Mouse (Mus musculus): ENCODE measurements around the gene Zfp385b. TPM values are rescaled to one million over a fixed set of nuclear protein-coding genes. Genes with fewer than 3 reads are reported as not detected.

The Zfp385b gene
- polyA plus RNA-seq, 1 experiment from 2014 or later: 8.1 TPM

DNA sequence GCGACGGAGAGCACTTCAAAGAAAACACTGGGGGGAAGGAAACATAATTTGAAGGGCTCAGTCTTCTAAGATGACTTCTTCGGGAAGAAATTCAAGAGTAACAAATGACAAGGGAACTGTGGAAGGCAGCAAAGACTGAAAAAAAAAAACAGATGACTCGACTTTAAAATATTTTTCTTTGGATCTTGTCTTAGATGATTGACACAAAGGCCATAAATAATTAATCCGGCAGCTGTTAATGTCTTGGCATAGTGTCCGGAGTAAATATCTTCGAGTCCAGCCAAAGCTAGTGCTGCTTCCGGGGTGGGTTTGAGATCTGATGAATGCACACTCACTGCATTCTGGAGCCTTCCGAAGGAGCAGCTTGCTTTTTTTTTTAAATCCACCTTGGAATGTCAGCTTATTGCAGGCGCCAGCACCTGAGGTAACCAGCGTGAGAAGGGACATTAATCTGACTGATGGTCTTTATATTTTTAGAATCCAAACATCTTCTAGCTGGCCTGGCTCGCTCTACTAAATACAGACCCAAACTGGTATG, 2.0 kb downstream of the Zfp385b start:
- Histone ChIP-seq H3K9me3 (replicated peaks; ENCODE audit: control insufficient read depth, low read length) (no peaks in the 10 kb centered on the region), H3K4me2 (ENCODE audit: low read depth, low read length) (no peak overlapping the region), H3K27me3 (ENCODE audit: control insufficient read depth, insufficient read depth, low read depth, low read length) (peaks cover 35% of the 10 kb centered on the region), H3K9ac (ENCODE audit: low read depth, low read length) (no peak overlapping the region), H3K27ac (ENCODE audit: low read length) (no peak overlapping the region), H3K36me3 (ENCODE audit: control insufficient read depth, insufficient read depth) (no peaks in the 10 kb centered on the region), H3K4me1 (ENCODE audit: control insufficient read depth, low read depth, low read length) (no peaks in the 10 kb centered on the region), H3K4me3 (ENCODE audit: low read depth, low read length) (no peak overlapping the region)
- 30% methylated on average over 12 of the region's 12 CpGs for WGBS (ENCODE audit: insufficient replicate concordance)
- no peak for ATAC-seq (ENCODE audit: low read depth)

GRCm38 (mm10) chr2:77816413-77817314, 2.8 kb downstream of the Zfp385b start:
- H3K27ac ChIP-seq (ENCODE audit: low read length): no peak overlapping the region
- peak overlapping the region; percentile 52 for H3K4me2 ChIP-seq (ENCODE audit: low read depth, low read length)
- ATAC-seq (ENCODE audit: low read depth): no peak

GRCm38 (mm10) chr2:77815775-77816412, 3.5 kb downstream of the Zfp385b start:
- Histone ChIP-seq H3K36me3 (ENCODE audit: control insufficient read depth, insufficient read depth) (no peaks in the 10 kb centered on the region), H3K9ac (ENCODE audit: low read depth, low read length) (no peak overlapping the region), H3K4me2 (ENCODE audit: low read depth, low read length) (peak overlapping the region; percentile 52), H3K27me3 (ENCODE audit: control insufficient read depth, insufficient read depth, low read depth, low read length) (peaks cover 35% of the 10 kb centered on the region), H3K27ac (ENCODE audit: low read length) (no peak overlapping the region), H3K4me3 (ENCODE audit: low read depth, low read length) (peak overlapping the region; percentile 41), H3K9me3 (replicated peaks; ENCODE audit: control insufficient read depth, low read length) (no peaks in the 10 kb centered on the region), H3K4me1 (ENCODE audit: control insufficient read depth, low read depth, low read length) (no peaks in the 10 kb centered on the region)
- WGBS (ENCODE audit: insufficient replicate concordance): 6% methylated on average over 20 of the region's 20 CpGs
- no peak for ATAC-seq (ENCODE audit: low read depth)

More at GRCm38 (mm10) chr2:77816413-77817314, 2.8 kb downstream of the Zfp385b start:
- Histone ChIP-seq H3K27me3 (ENCODE audit: control insufficient read depth, insufficient read depth, low read depth, low read length) (peaks cover 35% of the 10 kb centered on the region), H3K36me3 (ENCODE audit: control insufficient read depth, insufficient read depth) (no peaks in the 10 kb centered on the region), H3K4me1 (ENCODE audit: control insufficient read depth, low read depth, low read length) (no peaks in the 10 kb centered on the region), H3K4me3 (ENCODE audit: low read depth, low read length) (peak overlapping the region; percentile 41), H3K9me3 (replicated peaks; ENCODE audit: control insufficient read depth, low read length) (no peaks in the 10 kb centered on the region), H3K9ac (ENCODE audit: low read depth, low read length) (no peak overlapping the region)
- under 1% methylated on average over 107 of the region's 116 CpGs for WGBS (ENCODE audit: insufficient replicate concordance)

DNA sequence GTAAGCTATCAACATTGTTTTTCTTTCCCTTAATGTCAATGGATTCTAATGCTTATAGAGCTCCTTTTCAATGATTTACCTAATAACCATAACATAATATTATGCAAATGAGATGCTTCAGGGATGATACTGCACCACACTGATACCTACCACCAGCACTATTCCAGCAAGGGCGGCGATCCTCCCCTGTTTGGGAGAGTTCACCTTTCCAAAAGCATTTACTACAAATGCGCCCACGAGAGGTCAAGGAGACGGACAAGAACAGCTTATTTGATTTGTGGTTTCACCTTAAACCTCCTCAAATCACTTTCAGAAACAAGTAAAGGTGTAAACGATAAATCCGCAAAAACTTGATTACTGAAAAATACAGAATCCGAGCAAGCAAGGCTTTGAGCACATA, 4.5 kb downstream of the Zfp385b start:
- Histone ChIP-seq H3K4me2 (ENCODE audit: low read depth, low read length) (no peak overlapping the region), H3K36me3 (ENCODE audit: control insufficient read depth, insufficient read depth) (no peaks in the 10 kb centered on the region), H3K27me3 (ENCODE audit: control insufficient read depth, insufficient read depth, low read depth, low read length) (peaks cover 35% of the 10 kb centered on the region), H3K9ac (ENCODE audit: low read depth, low read length) (no peak overlapping the region), H3K9me3 (replicated peaks; ENCODE audit: control insufficient read depth, low read length) (no peaks in the 10 kb centered on the region), H3K27ac (ENCODE audit: low read length) (no peak overlapping the region), H3K4me1 (ENCODE audit: control insufficient read depth, low read depth, low read length) (no peaks in the 10 kb centered on the region), H3K4me3 (ENCODE audit: low read depth, low read length) (no peak overlapping the region)
- ATAC-seq (ENCODE audit: low read depth): no peak
- WGBS (ENCODE audit: insufficient replicate concordance): 59% methylated on average over 8 of the region's 8 CpGs

DNA sequence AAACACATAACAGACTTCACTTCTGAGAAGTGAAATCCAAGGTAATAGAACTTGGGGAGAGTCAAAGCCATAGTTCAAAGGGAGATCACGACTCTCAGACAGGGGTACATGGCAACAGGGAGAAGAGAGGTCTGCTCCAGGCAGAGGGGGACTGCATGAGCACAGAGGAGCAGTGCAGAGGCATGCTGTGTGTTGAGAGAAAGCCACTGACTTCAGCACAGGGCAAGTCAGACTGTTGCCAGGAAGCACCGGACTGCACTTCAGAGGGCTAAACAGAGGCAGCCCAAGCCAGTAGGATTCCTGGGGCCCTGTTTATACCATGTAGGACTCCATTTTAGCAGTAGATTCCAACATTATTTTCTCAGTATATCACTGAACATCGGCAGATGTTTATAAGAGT, 6.4 kb downstream of the Zfp385b start:
- Histone ChIP-seq H3K4me1 (ENCODE audit: control insufficient read depth, low read depth, low read length) (no peaks in the 10 kb centered on the region), H3K27me3 (ENCODE audit: control insufficient read depth, insufficient read depth, low read depth, low read length) (peaks cover 34% of the 10 kb centered on the region), H3K27ac (ENCODE audit: low read length) (no peak overlapping the region), H3K4me2 (ENCODE audit: low read depth, low read length) (no peak overlapping the region), H3K4me3 (ENCODE audit: low read depth, low read length) (no peak overlapping the region), H3K9me3 (replicated peaks; ENCODE audit: control insufficient read depth, low read length) (no peaks in the 10 kb centered on the region), H3K36me3 (ENCODE audit: control insufficient read depth, insufficient read depth) (no peaks in the 10 kb centered on the region), H3K9ac (ENCODE audit: low read depth, low read length) (no peak overlapping the region)
- no peak for ATAC-seq (ENCODE audit: low read depth)
- WGBS (ENCODE audit: insufficient replicate concordance): 45% methylated on average over 3 of the region's 3 CpGs

DNA sequence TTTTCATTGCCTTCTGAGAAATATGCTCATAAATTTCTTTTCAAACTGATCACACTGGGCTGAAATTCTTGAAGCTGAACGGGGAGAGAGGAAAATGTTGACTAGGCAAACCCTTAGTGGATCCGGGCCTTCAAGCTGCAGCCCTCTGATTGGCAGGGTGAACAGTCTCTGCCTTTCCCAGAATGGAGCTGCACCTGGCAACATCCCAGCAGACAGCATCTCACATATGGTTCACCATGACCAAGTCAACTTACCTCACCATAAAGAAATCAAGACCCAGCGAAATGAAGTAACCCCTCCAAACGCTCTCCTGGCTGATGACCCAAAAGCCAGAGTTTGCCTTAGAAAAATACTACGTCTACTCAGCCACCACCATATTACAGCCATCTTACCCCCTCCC, 8.7 kb downstream of the Zfp385b start:
- no peak overlapping the region for H3K27ac ChIP-seq (ENCODE audit: low read length)
- H3K4me3 ChIP-seq (ENCODE audit: low read depth, low read length): no peak overlapping the region
- H3K4me1 ChIP-seq (ENCODE audit: control insufficient read depth, low read depth, low read length): no peaks in the 10 kb centered on the region
- no peak overlapping the region for H3K4me2 ChIP-seq (ENCODE audit: low read depth, low read length)
- no peaks in the 10 kb centered on the region for H3K36me3 ChIP-seq (ENCODE audit: control insufficient read depth, insufficient read depth)
- 70% methylated on average over 5 of the region's 5 CpGs for WGBS (ENCODE audit: insufficient replicate concordance)
- H3K9me3 ChIP-seq (replicated peaks; ENCODE audit: control insufficient read depth, low read length): no peaks in the 10 kb centered on the region
- peaks cover 12% of the 10 kb centered on the region for H3K27me3 ChIP-seq (ENCODE audit: control insufficient read depth, insufficient read depth, low read depth, low read length)
- no peak overlapping the region for H3K9ac ChIP-seq (ENCODE audit: low read depth, low read length)
- no peak for ATAC-seq (ENCODE audit: low read depth)

DNA sequence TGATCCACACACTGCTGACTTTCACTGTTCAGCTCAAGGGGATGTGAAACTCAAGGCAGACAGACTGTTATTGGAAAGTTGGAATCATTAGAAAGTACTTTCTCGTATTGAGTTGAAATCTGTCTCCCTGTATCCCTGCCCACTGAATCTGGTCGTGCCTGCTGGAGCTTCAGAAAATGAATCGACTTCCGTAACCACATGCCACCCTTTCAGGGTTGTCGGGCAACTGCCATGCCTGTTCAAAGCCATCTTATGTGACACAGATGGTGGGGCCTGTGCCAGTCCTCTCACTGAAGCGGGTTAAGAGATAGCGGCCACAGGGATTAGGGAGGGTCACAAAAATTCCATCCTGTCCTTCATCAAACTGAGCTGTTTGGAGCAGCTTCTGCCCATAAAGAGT, 14.7 kb downstream of the Zfp385b start:
- ATAC-seq (ENCODE audit: low read depth): no peak
- no peaks in the 10 kb centered on the region for H3K36me3 ChIP-seq (ENCODE audit: control insufficient read depth, insufficient read depth)
- H3K9ac ChIP-seq (ENCODE audit: low read depth, low read length): no peak overlapping the region
- WGBS (ENCODE audit: insufficient replicate concordance): 65% methylated on average over 7 of the region's 7 CpGs
- no peaks in the 10 kb centered on the region for H3K27me3 ChIP-seq (ENCODE audit: control insufficient read depth, insufficient read depth, low read depth, low read length)
- no peak overlapping the region for H3K4me2 ChIP-seq (ENCODE audit: low read depth, low read length)
- H3K4me3 ChIP-seq (ENCODE audit: low read depth, low read length): no peak overlapping the region
- no peak overlapping the region for H3K27ac ChIP-seq (ENCODE audit: low read length)
- H3K9me3 ChIP-seq (replicated peaks; ENCODE audit: control insufficient read depth, low read length): no peaks in the 10 kb centered on the region
- H3K4me1 ChIP-seq (ENCODE audit: control insufficient read depth, low read depth, low read length): no peaks in the 10 kb centered on the region

- H3K27me3 ChIP-seq (ENCODE audit: control insufficient read depth, insufficient read depth, low read depth, low read length): no peaks in the 10 kb centered on the region
- ATAC-seq (ENCODE audit: low read depth): no peak
- no peaks in the 10 kb centered on the region for H3K4me1 ChIP-seq (ENCODE audit: control insufficient read depth, low read depth, low read length)
- no peaks in the 10 kb centered on the region for H3K36me3 ChIP-seq (ENCODE audit: control insufficient read depth, insufficient read depth)
- no peak overlapping the region for H3K27ac ChIP-seq (ENCODE audit: low read length)
- no peaks in the 10 kb centered on the region for H3K9me3 ChIP-seq (replicated peaks; ENCODE audit: control insufficient read depth, low read length)
- 62% methylated on average over 3 of the region's 3 CpGs for WGBS (ENCODE audit: insufficient replicate concordance)
- no peak overlapping the region for H3K4me2 ChIP-seq (ENCODE audit: low read depth, low read length)
- H3K4me3 ChIP-seq (ENCODE audit: low read depth, low read length): no peak overlapping the region
- no peak overlapping the region for H3K9ac ChIP-seq (ENCODE audit: low read depth, low read length)
Observed at GRCm38 (mm10) chr2:77802291-77802690, 17.1 kb downstream of the Zfp385b start.

- H3K27ac ChIP-seq (ENCODE audit: low read length): no peak overlapping the region
- H3K9me3 ChIP-seq (replicated peaks; ENCODE audit: control insufficient read depth, low read length): no peaks in the 10 kb centered on the region
- no peak overlapping the region for H3K9ac ChIP-seq (ENCODE audit: low read depth, low read length)
- H3K27me3 ChIP-seq (ENCODE audit: control insufficient read depth, insufficient read depth, low read depth, low read length): no peaks in the 10 kb centered on the region
- ATAC-seq (ENCODE audit: low read depth): no peak
- WGBS (ENCODE audit: insufficient replicate concordance): 66% methylated on average over 4 of the region's 4 CpGs
- H3K4me3 ChIP-seq (ENCODE audit: low read depth, low read length): no peak overlapping the region
- no peaks in the 10 kb centered on the region for H3K36me3 ChIP-seq (ENCODE audit: control insufficient read depth, insufficient read depth)
- H3K4me1 ChIP-seq (ENCODE audit: control insufficient read depth, low read depth, low read length): no peaks in the 10 kb centered on the region
- no peak overlapping the region for H3K4me2 ChIP-seq (ENCODE audit: low read depth, low read length)
Observed at GRCm38 (mm10) chr2:77801430-77801829, 18.0 kb downstream of the Zfp385b start.

Measured in liver, embryonic 16.5 days (tissue).